Mouse (Mus musculus) embryonic facial prominence, embryonic 10.5 days (tissue): ENCODE measurements at regions not wholly inside any gene's neighbourhood (a gene's known extent, or its start where the extent isn't known, plus 50 kb on each side); places are given as distances from the start of the nearest gene placed in this dataset.

Experiments
- DNase-seq: peaks from one replicate; pipeline ENCODE4 v3.0.0-alpha.2; 2017; ENCODE audit warnings: low spot score
- H3K27ac ChIP-seq: fragments of 300-500 bp; sonication (generic); replicated peaks from 2 replicates; pipeline ENCODE4 v1.5.1; 2016; ENCODE audit warnings: mild to moderate bottlenecking
- H3K27me3 ChIP-seq: fragments of 300-500 bp; sonication (generic); replicated peaks from 2 replicates; pipeline ENCODE4 v1.6.1; 2016; ENCODE audit warnings: low read depth, mild to moderate bottlenecking; ENCODE audit not compliant: poor library complexity, severe bottlenecking
- H3K36me3 ChIP-seq: fragments of 300-500 bp; sonication (generic); replicated peaks from 2 replicates; pipeline ENCODE4 v1.6.1; 2016; ENCODE audit warnings: mild to moderate bottlenecking, moderate library complexity
- H3K4me1 ChIP-seq: fragments of 300-500 bp; sonication (generic); 2 replicates; pipeline ENCODE4 v1.6.1; 2016
- H3K4me3 ChIP-seq: fragments of 300-500 bp; sonication (generic); 2 replicates; pipeline ENCODE4 v1.5.1; 2016; ENCODE audit warnings: mild to moderate bottlenecking, moderate library complexity
- H3K9me3 ChIP-seq: fragments of 300-500 bp; sonication (generic); 2 replicates; pipeline ENCODE4 v1.6.1; 2016; ENCODE audit warnings: mild to moderate bottlenecking
- WGBS: fragments of 180-500 bp; shearing (Covaris S2); methylation state at CpG from one replicate; pipeline ENCODE4 v1.1.7; 2016; 5-methylcytosine and 5-hydroxymethylcytosine counted together

- Histone ChIP-seq H3K27me3 (no peaks in the 10 kb centered on the region; the same call in 1 of the 2 replicates), H3K36me3 (no peaks in the 10 kb centered on the region), H3K4me3 (no peak overlapping the region), H3K27ac (peak overlapping the region; percentile 76; the same call in 1 of the 2 replicates), H3K4me1 (peaks cover 18% of the 10 kb centered on the region), H3K9me3 (no peaks in the 10 kb centered on the region)
- WGBS: 9% methylated on average over 5 of the region's 5 CpGs
- peak; percentile 63 for DNase-seq
Measured at GRCm38 (mm10) chr5:133999698-134000097, 99.8 kb upstream of the Castor2 start.

GRCm38 (mm10) chr5:133991994-133992393 lies 107.5 kb upstream of the Castor2 start:
- DNase-seq: no peak
- Histone ChIP-seq H3K4me1 (peaks cover 8% of the 10 kb centered on the region), H3K27me3 (peaks cover 27% of the 10 kb centered on the region), H3K9me3 (no peaks in the 10 kb centered on the region), H3K27ac (no peak overlapping the region), H3K36me3 (no peaks in the 10 kb centered on the region), H3K4me3 (no peak overlapping the region)
- 60% methylated on average over 2 of the region's 2 CpGs for WGBS

- WGBS: 29% methylated on average over 3 of the region's 3 CpGs
- Histone ChIP-seq H3K36me3 (no peaks in the 10 kb centered on the region), H3K27ac (no peak overlapping the region)
Measured at GRCm38 (mm10) chr5:133991556-133991955, 108.0 kb upstream of the Castor2 start.

GRCm38 (mm10) chr5:133983249-133983966 lies 116.1 kb upstream of the Castor2 start:
- Histone ChIP-seq H3K4me3 (peak overlapping the region; percentile 5; the same call in 1 of the 2 replicates), H3K27me3 (peaks cover 73% of the 10 kb centered on the region), H3K4me1 (peaks cover 27% of the 10 kb centered on the region), H3K9me3 (no peaks in the 10 kb centered on the region), H3K36me3 (no peaks in the 10 kb centered on the region), H3K27ac (no peak overlapping the region)
- whole genome bisulfite sequencing: 4% methylated on average over 15 of the region's 15 CpGs
- DNase-seq: peak; percentile 48

More at GRCm38 (mm10) chr5:133991556-133991955, 108.0 kb upstream of the Castor2 start:
- no peaks in the 10 kb centered on the region for H3K9me3 ChIP-seq
- H3K27me3 ChIP-seq: peaks cover 29% of the 10 kb centered on the region
- DNase-seq: no peak
- peaks cover 8% of the 10 kb centered on the region for H3K4me1 ChIP-seq
- H3K4me3 ChIP-seq: no peak overlapping the region

GRCm38 (mm10) chr5:133970421-133970914 lies 129.0 kb upstream of the Castor2 start:
- 0 out of 2 replicates have a peak, but pooled peaks cover 6% of the 10 kb centered on the region for H3K9me3 ChIP-seq
- no peaks in the 10 kb centered on the region for H3K36me3 ChIP-seq
- no peak overlapping the region for H3K4me3 ChIP-seq
- H3K4me1 ChIP-seq: no peaks in the 10 kb centered on the region
- 81% methylated on average over 12 of the region's 12 CpGs for WGBS
- DNase-seq: no peak
- H3K27ac ChIP-seq: no peak overlapping the region
- no peaks in the 10 kb centered on the region for H3K27me3 ChIP-seq

GRCm38 (mm10) chr5:133963301-133963700 lies 136.2 kb upstream of the Castor2 start:
- Histone ChIP-seq H3K36me3 (no peaks in the 10 kb centered on the region), H3K4me1 (no peaks in the 10 kb centered on the region)

GRCm38 (mm10) chr5:133940841-133941240 lies 158.7 kb upstream of the Castor2 start:
- no peak overlapping the region for H3K27ac ChIP-seq
- WGBS: 82% methylated on average over 3 of the region's 3 CpGs

More at GRCm38 (mm10) chr5:133963301-133963700, 136.2 kb upstream of the Castor2 start:
- Histone ChIP-seq H3K4me3 (no peak overlapping the region), H3K27ac (no peak overlapping the region), H3K9me3 (0 out of 2 replicates have a peak, but pooled peaks cover 6% of the 10 kb centered on the region), H3K27me3 (no peaks in the 10 kb centered on the region)
- WGBS: 90% methylated on average over 5 of the region's 5 CpGs
- DNase-seq: no peak

GRCm38 (mm10) chr5:133940030-133940429 lies 159.5 kb upstream of the Castor2 start:
- Histone ChIP-seq H3K4me3 (no peak overlapping the region), H3K27me3 (0 out of 2 replicates have a peak, but pooled peaks cover 2% of the 10 kb centered on the region), H3K27ac (no peak overlapping the region), H3K4me1 (peaks cover 4% of the 10 kb centered on the region; the same call in 1 of the 2 replicates), H3K36me3 (no peaks in the 10 kb centered on the region), H3K9me3 (no peaks in the 10 kb centered on the region)
- DNase-seq: no peak
- WGBS: 86% methylated on average over 2 of the region's 2 CpGs

More at GRCm38 (mm10) chr5:133940841-133941240, 158.7 kb upstream of the Castor2 start:
- Histone ChIP-seq H3K4me1 (peaks cover 4% of the 10 kb centered on the region; the same call in 1 of the 2 replicates), H3K9me3 (no peaks in the 10 kb centered on the region), H3K27me3 (no peaks in the 10 kb centered on the region), H3K4me3 (no peak overlapping the region), H3K36me3 (no peaks in the 10 kb centered on the region)
- no peak for DNase-seq

- peaks cover 4% of the 10 kb centered on the region; the same call in 1 of the 2 replicates for H3K4me1 ChIP-seq
- WGBS: 74% methylated on average over 9 of the region's 9 CpGs
- no peaks in the 10 kb centered on the region for H3K9me3 ChIP-seq
- no peaks in the 10 kb centered on the region for H3K36me3 ChIP-seq
- H3K27ac ChIP-seq: peak overlapping the region; percentile 51
- no peak overlapping the region for H3K4me3 ChIP-seq
- 0 out of 2 replicates have a peak, but pooled peaks cover 6% of the 10 kb centered on the region for H3K27me3 ChIP-seq
- DNase-seq: no peak
Measured at GRCm38 (mm10) chr5:133937967-133938918, 161.3 kb upstream of the Castor2 start.

- H3K9me3 ChIP-seq: no peaks in the 10 kb centered on the region
- 93% methylated on average over 6 of the region's 6 CpGs for WGBS
- H3K36me3 ChIP-seq: no peaks in the 10 kb centered on the region
- 0 out of 2 replicates have a peak, but pooled peaks cover 6% of the 10 kb centered on the region for H3K27me3 ChIP-seq
- H3K4me3 ChIP-seq: no peak overlapping the region
- H3K27ac ChIP-seq: no peak overlapping the region
- DNase-seq: no peak
- H3K4me1 ChIP-seq: peaks cover 4% of the 10 kb centered on the region; the same call in 1 of the 2 replicates
Measured at GRCm38 (mm10) chr5:133935451-133935850, 164.1 kb upstream of the Castor2 start.

- H3K36me3 ChIP-seq: no peaks in the 10 kb centered on the region
- no peak for DNase-seq
- H3K27me3 ChIP-seq: 0 out of 2 replicates have a peak, but pooled peaks cover 6% of the 10 kb centered on the region
- 85% methylated on average over 6 of the region's 6 CpGs for WGBS
- no peak overlapping the region for H3K27ac ChIP-seq
- H3K4me3 ChIP-seq: no peak overlapping the region
- peaks cover 4% of the 10 kb centered on the region; the same call in 1 of the 2 replicates for H3K4me1 ChIP-seq
- no peaks in the 10 kb centered on the region for H3K9me3 ChIP-seq
Measured at GRCm38 (mm10) chr5:133935006-133935405, 164.5 kb upstream of the Castor2 start.

- no peak for DNase-seq
- Histone ChIP-seq H3K36me3 (no peaks in the 10 kb centered on the region), H3K4me1 (no peaks in the 10 kb centered on the region), H3K27ac (no peak overlapping the region), H3K4me3 (no peak overlapping the region), H3K27me3 (0 out of 2 replicates have a peak, but pooled peaks cover 5% of the 10 kb centered on the region), H3K9me3 (no peaks in the 10 kb centered on the region)
- WGBS: 86% methylated on average over 5 of the region's 5 CpGs
Measured at GRCm38 (mm10) chr5:133930101-133930500, 169.4 kb upstream of the Castor2 start.
